Mouse (Mus musculus) cerebellum, adult 9-11 months (tissue): ENCODE data around the gene Slc29a1.

Experiments
- DNase-seq: peaks from one replicate; pipeline ENCODE4 v3.0.0; 2022

The Slc29a1 gene

GRCm38 (mm10) chr17:45588370-45588769, 11.0 kb downstream of the Slc29a1 start:
- DNase-seq = peak; percentile 36

GRCm38 (mm10) chr17:45586449-45586837, 13.0 kb downstream of the Slc29a1 start:
- no peak for DNase-seq

DNA sequence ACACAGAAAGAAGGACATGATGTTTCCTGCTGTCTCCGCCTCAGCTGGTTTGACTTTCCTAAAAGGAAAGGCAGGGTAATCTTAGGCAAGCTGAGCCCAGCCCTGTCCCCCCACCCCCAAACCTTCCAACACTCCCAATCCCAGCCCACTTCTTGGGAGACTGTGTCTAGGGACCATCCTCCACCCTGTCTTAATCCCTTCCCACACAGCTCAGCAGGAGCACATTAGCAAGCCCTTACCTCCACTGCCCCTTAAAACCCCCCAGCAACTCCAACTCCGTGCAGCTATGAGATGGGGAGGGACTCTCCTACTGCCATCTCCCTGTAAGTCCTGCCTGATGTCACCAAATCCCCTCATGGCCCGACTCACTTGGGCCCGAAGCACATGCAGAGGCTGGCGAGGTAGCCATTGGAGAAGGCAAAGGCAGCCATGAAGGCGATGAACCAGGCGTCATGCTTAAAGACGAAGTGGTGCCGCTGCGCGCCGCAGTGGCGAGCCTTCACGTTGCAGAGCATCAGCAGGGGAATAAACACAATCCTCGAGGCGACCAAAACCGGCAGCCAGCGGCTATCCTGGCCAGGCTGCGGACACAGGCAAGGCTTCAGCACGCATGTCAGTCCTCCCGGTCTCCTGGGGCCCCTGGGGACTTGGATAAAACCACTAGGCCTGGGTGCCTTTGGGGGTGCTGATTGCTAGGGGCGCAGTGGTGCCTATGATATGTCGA, 13.5 kb downstream of the Slc29a1 start:
- peak; percentile 39 for DNase-seq

GRCm38 (mm10) chr17:45584939-45585678, 14.3 kb downstream of the Slc29a1 start:
- peak; percentile 83 for DNase-seq

GRCm38 (mm10) chr17:45584096-45584896, 15.1 kb downstream of the Slc29a1 start:
- DNase-seq = peak; percentile 85

DNA sequence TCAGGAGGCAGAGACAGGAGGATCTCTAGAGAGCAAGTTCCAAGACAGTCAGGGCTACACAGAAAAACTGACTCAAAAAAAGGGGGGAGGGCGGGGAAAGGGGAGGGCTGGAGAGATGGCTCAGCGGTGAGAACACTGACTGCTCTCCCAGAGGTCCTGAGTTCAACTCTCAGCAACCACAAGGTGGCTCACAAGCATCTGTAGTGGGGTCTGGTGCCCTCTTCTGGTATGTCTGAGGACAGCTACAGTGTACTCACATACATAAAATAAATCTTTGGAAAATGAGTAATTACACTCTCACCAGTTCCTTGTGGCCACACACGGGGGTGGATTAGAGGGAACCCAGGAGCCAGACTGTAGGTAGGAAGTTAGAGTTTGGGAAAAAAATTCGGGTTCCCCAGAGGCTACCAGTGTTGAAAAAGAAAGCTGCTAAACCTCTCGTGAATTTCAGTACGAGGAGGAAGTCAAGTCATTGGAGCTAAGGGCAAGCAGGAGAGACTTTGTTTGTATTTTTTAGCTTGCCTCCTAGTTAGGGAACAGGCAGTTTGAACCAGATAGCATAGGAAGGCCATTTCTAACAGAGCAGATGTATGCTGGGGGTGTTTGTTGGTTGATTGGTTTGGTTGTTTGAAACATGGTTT, 16.6 kb downstream of the Slc29a1 start:
- DNase-seq = no peak

DNA sequence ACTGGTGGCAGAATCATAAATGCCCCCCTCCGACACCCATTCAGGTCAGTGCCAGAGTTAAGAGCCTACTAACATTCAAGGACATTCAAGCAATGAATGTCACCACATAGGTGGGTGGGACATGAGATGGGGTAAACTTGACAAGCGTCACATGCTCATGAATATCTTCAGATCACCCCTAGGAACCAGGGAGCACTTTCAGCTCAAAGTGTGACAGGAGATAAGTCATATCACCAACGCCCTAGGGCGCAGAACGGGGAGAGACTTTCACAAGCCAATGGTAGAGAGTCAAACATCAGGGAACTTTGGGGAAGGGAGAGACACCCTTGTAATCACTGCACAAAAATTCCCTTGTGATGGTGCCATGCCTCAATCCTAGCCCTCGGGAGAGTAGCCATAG, 17.2 kb downstream of the Slc29a1 start:
- DNase-seq = no peak

DNA sequence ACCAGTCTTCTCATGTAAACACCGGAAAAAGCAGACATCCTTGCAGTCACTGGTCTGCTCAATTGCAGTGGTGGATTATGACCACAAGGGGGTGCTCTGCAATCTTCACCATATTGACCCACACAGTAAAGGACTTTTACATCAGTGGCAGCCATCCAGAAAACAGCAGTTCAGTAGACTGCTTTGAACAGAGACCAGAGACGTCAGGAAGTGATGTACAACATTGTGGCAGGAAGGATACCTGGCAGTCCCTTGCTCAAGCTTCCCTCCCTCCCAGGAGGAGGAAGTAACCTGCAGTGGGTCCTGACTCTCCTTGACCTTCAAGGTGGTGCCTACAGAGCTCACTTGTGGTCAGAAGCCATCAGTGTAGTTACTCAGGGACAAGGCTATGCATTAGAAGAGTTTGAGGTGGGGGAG, 17.8 kb downstream of the Slc29a1 start:
- peak; percentile 78 for DNase-seq

DNA sequence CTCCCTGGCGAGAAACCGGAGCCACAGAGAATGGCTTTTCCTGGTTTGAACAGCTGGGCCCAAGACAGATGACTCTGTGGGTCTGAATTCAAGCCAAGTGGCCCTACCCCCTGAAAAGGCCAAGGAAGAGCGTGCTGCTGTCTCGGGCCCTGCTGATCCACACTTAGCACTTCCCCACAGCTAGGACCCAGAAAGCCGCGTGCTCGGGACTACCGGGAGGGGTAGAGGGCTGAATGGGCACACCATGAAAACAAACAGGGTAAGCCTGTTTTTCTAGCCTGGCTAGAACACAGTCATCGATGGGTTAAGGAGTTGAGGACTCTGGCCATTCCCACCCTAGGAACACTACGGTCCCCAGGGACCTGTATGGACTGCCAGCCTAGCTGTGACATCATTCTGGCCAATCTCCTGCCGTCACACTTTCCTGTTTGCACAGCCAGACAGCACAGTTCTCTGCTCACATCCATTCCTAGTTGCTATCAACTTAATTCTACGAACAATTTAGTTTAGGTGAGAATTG, 18.4 kb downstream of the Slc29a1 start:
- no peak for DNase-seq

- no peak for DNase-seq
Observed at GRCm38 (mm10) chr17:45579554-45579953, 19.9 kb downstream of the Slc29a1 start.

- DNase-seq = no peak
Observed at GRCm38 (mm10) chr17:45578843-45579242, 20.6 kb downstream of the Slc29a1 start.

GRCm38 (mm10) chr17:45578242-45578641, 21.2 kb downstream of the Slc29a1 start:
- no peak for DNase-seq

DNA sequence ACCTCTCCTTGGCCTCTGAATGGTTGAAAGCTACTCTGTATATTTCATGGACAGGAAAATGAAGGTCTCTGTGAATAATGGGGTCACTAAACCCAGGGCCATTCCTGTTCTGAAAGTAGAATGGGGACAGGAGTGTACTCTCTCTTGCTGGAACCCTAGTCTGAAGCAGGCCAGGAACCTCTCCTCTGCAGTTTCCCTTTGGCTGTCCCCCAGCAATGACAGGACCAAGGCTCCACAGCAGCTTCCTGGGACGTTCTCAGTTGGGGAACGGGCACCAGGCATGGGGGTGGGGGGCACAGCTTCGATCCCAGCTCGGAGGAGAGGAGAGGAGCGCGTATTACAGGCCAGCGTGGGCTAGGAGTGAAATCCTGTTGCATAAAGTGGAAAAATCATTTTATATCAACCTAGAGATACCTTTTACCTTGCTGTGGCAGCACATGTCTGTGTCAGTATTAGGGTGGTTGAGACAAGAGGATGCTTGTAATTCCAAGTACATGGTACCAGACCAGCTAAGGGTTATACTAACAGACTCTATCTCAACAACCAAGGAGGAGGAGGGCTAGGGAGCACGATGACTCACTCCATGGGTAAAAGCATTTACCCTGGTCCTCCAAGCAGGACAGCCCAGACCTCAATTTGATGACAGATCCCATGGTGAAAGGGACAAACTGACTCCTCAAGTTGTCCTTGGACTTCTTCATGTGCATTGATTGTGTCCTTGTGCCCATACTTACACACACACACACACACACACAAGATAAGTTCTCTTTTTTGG, 24.1 kb downstream of the Slc29a1 start:
- DNase-seq = peak; percentile 63

- peak; percentile 93 for DNase-seq
Observed at GRCm38 (mm10) chr17:45574129-45574761, 25.2 kb downstream of the Slc29a1 start.

DNA sequence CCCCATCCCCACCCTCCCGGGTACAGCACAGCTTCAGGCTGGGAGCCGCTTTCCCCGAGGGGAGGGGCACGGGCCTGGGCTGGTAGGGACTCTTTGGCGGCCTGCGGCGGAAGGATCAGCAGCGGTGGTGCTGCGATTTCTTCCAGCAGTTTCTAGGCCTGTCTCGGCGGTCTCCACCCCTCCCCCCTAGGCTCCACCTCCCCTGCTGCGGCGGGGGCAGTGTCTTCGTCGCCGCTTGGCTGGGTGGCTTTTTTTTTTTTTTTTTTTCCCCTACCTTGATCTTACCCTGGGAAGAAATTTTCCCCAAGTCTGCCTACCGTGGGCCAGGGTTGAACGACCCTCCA, 25.7 kb downstream of the Slc29a1 start:
- peak; percentile 95 for DNase-seq

GRCm38 (mm10) chr17:45573087-45573779, 26.2 kb downstream of the Slc29a1 start, which contains the start of gene Hsp90ab1:
Gene Hsp90ab1, minus strand, starts transcription at chr17:45573271.
- peak; percentile 98 for DNase-seq

- DNase-seq = peak; percentile 85
Observed at GRCm38 (mm10) chr17:45572103-45573086, 27.0 kb downstream of the Slc29a1 start.

DNA sequence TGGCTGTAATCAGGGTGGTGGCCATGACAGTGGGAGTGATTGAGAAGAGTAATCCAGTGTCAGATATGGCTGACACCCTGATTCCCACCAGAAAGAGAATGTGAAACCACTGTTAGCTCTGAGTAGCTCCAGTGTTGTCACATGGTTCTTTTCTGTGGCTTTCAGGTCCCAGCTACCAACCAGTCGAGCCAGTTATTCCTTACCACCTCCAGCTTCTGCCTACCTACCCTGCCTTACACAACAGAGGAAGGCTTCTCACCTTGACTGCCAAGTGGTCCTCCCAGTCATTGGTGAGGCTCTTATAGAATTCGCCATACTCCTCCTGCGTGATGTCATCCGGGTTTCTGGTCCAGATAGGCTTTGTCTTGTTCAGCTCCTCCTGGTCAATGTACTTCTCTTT, 29.4 kb downstream of the Slc29a1 start:
- no peak for DNase-seq

GRCm38 (mm10) chr17:45568990-45569389, 30.4 kb downstream of the Slc29a1 start:
- no peak for DNase-seq
